Mouse (Mus musculus): Measurements from ENCODE around the gene Col8a1. TPM values are rescaled to one million over a fixed set of nuclear protein-coding genes. Genes with fewer than 3 reads are reported as not detected.

Gene Col8a1
- polyA plus RNA-seq, 1 experiment from 2014 or later: 11.6 TPM

DNA sequence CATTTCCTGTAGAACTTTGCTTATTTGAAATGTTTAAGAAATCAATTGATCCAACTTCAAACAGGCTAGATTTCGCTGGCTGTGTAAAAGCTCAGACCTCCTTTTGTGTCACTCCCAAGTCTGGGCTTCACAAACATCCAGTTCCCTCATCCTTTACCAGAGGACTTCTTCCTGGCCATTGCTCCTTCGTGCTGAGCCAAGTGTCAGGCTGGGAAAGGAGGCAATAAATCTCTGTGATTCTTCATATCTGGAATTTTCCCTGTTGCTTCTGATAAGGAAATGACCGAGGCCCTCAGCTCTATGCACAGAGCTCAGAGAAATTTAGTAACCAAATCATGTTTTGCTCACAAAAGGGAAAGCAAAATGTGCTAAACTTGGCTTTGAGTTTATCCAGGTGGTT lies 91.9 kb downstream of the Col8a1 start:
- Histone ChIP-seq H3K4me3 (replicated peaks) (no peak overlapping the region), H3K9ac (no peak overlapping the region), H3K9me3 (no peaks in the 10 kb centered on the region), H3K27ac (no peak overlapping the region), H3K27me3 (replicated peaks) (no peaks in the 10 kb centered on the region), H3K36me3 (no peaks in the 10 kb centered on the region), H3K4me1 (no peaks in the 10 kb centered on the region), H3K4me2 (no peak overlapping the region)
- 27% methylated on average over 3 of the region's 3 CpGs for WGBS
- ATAC-seq (ENCODE audit: insufficient read depth, low FRiP score, low read depth): no peak

DNA sequence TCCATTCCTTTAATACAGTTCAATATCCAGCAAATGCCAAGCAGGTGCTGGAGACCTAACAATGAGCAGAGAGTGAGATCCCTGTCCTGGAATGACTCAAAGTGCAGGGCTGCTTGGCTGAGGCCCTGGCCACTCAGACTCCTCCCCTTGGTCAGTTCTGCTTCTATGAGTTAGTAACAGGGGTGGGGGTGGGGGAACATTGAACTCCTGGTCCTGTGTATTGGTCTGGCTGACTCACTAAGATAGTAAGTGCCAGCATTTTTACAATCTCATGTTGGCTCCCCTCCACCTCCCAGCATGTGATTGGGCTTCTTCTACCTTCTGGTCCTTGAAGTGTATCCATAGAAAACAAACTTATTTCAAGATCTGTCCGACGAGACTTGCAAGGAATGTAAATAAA lies 104.6 kb downstream of the Col8a1 start:
- Histone ChIP-seq H3K9ac (no peak overlapping the region), H3K4me1 (no peaks in the 10 kb centered on the region), H3K27ac (no peak overlapping the region), H3K9me3 (no peaks in the 10 kb centered on the region), H3K36me3 (no peaks in the 10 kb centered on the region), H3K27me3 (replicated peaks) (no peaks in the 10 kb centered on the region), H3K4me3 (replicated peaks) (no peak overlapping the region), H3K4me2 (no peak overlapping the region)
- ATAC-seq (ENCODE audit: insufficient read depth, low FRiP score, low read depth): no peak
- 30% methylated on average over 2 of the region's 2 CpGs for WGBS

DNA sequence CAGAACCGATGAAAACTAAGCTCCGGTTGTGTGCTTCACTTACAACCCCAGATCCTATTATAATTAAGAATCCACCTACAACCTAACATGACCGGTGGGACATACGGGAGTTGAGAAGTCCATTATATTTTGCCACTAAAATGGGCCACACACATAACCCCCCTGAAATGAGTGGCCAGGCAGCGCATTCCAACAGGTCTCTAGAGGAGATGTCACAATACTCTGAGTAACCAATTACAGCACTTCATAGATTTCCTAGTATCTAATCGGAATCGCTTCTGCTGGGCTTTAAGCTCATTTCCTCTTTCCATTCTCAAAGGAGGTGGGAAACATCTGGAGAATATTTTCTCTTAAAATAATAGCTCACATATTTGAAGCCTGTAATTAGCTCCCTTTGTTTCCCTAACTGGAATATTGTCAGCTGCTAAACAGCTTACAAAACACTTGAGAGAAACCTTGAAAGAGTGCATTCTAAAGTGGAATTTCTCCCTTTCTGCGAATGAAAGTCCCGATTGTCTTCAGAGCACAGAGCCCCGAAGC lies 113.1 kb downstream of the Col8a1 start:
- Histone ChIP-seq H3K9ac (no peak overlapping the region), H3K4me2 (no peak overlapping the region), H3K4me3 (replicated peaks) (no peak overlapping the region), H3K9me3 (no peaks in the 10 kb centered on the region), H3K27me3 (replicated peaks) (no peaks in the 10 kb centered on the region), H3K27ac (no peak overlapping the region), H3K4me1 (no peaks in the 10 kb centered on the region), H3K36me3 (no peaks in the 10 kb centered on the region)
- no peak for ATAC-seq (ENCODE audit: insufficient read depth, low FRiP score, low read depth)
- 80% methylated on average over 10 of the region's 10 CpGs for WGBS

DNA sequence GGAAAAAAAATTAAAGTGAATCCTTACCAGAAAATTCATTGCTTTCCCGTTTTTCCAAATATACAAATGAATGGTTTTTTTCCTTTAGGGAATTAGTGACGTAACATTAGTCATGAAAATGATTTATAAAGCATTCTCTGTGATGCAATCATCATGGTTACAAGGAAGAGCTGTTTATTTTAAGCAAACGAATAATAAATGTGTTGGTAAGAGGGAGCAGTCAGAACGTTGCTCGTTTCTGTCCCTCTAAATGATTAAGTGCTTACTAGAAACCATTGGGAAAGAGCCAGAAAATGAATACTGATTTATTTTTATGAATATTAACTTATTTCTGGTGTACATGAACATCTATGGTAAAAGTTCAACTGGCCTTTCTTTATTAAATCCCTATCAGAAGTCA lies 119.8 kb downstream of the Col8a1 start:
- no peaks in the 10 kb centered on the region for H3K27me3 ChIP-seq (replicated peaks)
- H3K4me3 ChIP-seq (replicated peaks): no peak overlapping the region
- H3K9ac ChIP-seq: no peak overlapping the region
- no peaks in the 10 kb centered on the region for H3K36me3 ChIP-seq
- no peak for ATAC-seq (ENCODE audit: insufficient read depth, low FRiP score, low read depth)
- no peak overlapping the region for H3K4me2 ChIP-seq
- WGBS: 34% methylated on average over 5 of the region's 5 CpGs
- no peaks in the 10 kb centered on the region for H3K9me3 ChIP-seq
- no peaks in the 10 kb centered on the region for H3K4me1 ChIP-seq
- no peak overlapping the region for H3K27ac ChIP-seq

DNA sequence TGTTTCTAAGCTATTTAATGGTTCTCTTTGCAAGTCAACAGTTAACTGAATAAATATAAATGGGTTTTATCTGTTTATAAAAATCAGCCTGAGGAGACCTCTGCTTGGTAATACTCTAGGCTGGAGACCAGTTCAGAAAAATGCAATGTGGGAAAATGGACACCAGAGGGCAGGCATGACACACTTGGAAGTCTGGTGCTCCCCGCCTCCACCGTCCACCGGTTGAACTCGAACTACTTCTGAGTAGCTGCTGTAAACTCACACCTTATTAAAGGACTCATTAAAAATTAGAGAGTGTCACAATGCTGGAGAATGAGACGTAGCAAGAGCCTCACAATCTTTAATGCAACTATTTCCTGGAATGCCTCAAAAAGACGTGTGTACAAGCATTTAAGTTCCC lies 120.3 kb downstream of the Col8a1 start:
- no peak overlapping the region for H3K9ac ChIP-seq
- H3K9me3 ChIP-seq: no peaks in the 10 kb centered on the region
- no peak overlapping the region for H3K27ac ChIP-seq
- no peaks in the 10 kb centered on the region for H3K27me3 ChIP-seq (replicated peaks)
- H3K4me3 ChIP-seq (replicated peaks): no peak overlapping the region
- no peak overlapping the region for H3K4me2 ChIP-seq
- WGBS: 10% methylated on average over 6 of the region's 6 CpGs
- H3K36me3 ChIP-seq: no peaks in the 10 kb centered on the region
- no peak for ATAC-seq (ENCODE audit: insufficient read depth, low FRiP score, low read depth)
- no peaks in the 10 kb centered on the region for H3K4me1 ChIP-seq

DNA sequence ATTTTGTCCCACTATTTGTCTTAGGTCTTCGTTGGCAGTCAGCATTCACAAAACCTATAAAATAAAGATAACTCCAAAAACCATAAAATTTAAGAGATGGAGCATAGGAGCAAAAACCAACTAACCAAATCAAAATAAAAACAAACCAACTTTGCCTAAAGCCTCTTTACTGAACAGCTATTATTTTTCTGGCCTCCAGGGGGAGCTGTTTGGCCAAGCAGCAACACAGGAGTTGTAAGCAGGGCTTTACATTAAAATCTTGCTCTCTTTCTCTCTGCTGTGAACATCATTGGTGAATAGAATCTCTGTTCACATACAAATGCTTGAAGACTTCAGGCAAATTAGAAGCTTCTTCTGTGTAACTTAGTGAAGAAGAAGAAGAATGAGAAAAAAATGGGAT lies 142.8 kb downstream of the Col8a1 start:
- no peaks in the 10 kb centered on the region for H3K27me3 ChIP-seq (replicated peaks)
- WGBS: 3% methylated on average over 1 of the region's 1 CpGs
- no peak overlapping the region for H3K4me2 ChIP-seq
- ATAC-seq (ENCODE audit: insufficient read depth, low FRiP score, low read depth): no peak
- H3K4me3 ChIP-seq (replicated peaks): no peak overlapping the region
- peaks cover 5% of the 10 kb centered on the region for H3K4me1 ChIP-seq
- H3K9me3 ChIP-seq: no peaks in the 10 kb centered on the region
- H3K9ac ChIP-seq: no peak overlapping the region
- no peaks in the 10 kb centered on the region for H3K36me3 ChIP-seq
- no peak overlapping the region for H3K27ac ChIP-seq

DNA sequence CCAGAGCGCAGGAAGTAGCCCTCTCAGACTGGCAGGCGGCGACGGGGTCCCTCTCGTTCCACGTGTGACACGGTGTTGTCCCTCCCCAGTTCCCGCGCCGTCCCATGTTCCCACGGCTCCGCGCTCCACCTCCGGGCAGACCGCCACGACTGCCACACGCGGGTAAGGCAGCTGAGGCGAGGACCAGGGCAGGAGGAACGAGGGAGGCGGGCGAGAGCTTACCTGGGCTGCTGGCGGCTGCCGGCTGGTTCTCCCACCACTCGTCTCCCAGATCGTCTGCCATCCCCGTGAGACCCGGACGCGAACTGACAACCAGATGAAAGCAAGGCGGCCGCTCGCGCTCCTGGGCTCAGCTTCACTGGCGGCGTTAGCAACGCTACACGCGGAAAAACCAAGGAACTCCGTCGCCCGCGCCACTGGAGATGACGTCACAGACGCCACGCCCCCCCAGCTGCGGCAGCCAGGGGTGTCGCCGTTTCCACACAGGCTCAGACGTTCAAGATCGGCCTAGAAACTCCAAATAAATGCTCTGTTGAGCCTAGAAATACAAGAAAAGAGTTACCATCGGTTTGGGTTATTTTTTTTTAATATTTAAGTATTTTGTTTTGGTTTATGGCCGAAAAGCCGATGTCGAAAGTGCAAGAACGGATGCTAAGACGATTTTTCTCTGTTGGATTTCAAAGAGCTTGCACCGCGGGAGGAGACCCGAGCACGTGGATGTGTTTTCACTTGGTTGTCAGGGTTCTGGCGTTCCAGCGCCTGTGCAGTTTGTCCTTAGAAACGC lies 147.9 kb downstream of the Col8a1 start, which contains the start of gene Cmss1:
Cmss1 (minus strand) TSS at position 421 of the 784 bp plus-strand sequence.
- under 1% methylated on average over 64 of the region's 64 CpGs for WGBS
- no peaks in the 10 kb centered on the region for H3K36me3 ChIP-seq
- peak within 1 kb of the TSS; percentile 97 for H3K4me3 ChIP-seq (replicated peaks)
- peak within 1 kb of the TSS; percentile 73; the same call in 1 of the 2 replicates for H3K27ac ChIP-seq
- H3K27me3 ChIP-seq (replicated peaks): no peaks in the 10 kb centered on the region
- peak within 1 kb of the TSS; percentile 69 for H3K9ac ChIP-seq
- ATAC-seq (ENCODE audit: insufficient read depth, low FRiP score, low read depth): peak; percentile 85
- peaks cover 5% of the 10 kb centered on the region for H3K4me1 ChIP-seq
- H3K9me3 ChIP-seq: no peaks in the 10 kb centered on the region
- H3K4me2 ChIP-seq: peak within 1 kb of the TSS; percentile 70

DNA sequence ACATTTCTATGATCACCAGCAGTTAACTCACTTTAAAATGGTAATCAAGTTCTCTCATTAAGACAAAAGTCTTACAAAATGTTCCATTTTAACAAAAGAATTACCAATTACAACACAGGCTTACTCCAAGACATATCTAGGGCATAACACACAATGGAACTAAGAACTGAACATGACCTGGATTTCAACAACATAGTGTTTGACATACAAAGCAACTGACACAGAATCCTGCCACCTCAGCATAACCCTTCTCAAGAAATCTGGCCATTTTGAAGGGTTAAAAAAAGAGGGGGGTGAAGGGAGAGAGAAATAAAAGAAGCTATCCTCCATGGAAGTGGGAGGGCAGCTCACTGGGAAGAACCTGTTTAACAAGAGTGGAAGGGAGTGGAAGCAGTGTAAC lies 153.5 kb downstream of the Col8a1 start:
- H3K27ac ChIP-seq: no peak overlapping the region
- no peak overlapping the region for H3K4me3 ChIP-seq (replicated peaks)
- no peaks in the 10 kb centered on the region for H3K9me3 ChIP-seq
- no peak for ATAC-seq (ENCODE audit: insufficient read depth, low FRiP score, low read depth)
- no peaks in the 10 kb centered on the region for H3K4me1 ChIP-seq
- no peaks in the 10 kb centered on the region for H3K27me3 ChIP-seq (replicated peaks)
- no peak overlapping the region for H3K9ac ChIP-seq
- H3K36me3 ChIP-seq: no peaks in the 10 kb centered on the region
- no peak overlapping the region for H3K4me2 ChIP-seq

DNA sequence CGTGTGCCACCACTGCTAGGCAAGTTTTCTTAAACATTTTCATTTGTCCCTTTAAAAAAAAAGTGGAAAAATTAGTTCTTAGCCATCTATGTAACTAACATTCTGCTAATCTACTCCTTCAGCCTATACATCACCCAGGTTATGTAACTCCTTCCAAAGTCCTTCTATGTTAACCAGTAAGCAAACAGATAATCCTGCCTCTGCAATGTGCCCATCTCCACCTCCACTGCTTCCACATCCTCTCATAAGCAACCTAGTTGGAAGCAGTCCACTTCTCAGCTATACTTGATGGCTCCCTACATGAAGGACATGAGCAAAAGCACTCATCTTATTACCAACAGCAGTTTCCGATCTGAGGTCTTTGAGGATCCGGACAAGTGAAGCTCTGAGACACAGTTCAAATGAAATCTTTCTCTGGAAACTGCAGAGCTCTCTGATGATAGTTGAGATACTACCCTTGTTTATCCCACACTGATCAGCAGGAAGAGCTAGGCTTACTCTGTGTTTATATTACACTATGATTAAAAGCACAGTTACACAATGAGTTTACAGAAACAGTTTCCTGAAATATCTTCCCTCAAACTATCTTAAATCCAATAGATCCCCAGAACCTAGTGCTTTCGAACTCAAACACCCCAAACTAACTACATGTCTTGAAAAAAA lies 157.1 kb downstream of the Col8a1 start:
- H3K4me3 ChIP-seq (replicated peaks): no peak overlapping the region
- WGBS: 65% methylated on average over 4 of the region's 4 CpGs
- no peak for ATAC-seq (ENCODE audit: insufficient read depth, low FRiP score, low read depth)

DNA sequence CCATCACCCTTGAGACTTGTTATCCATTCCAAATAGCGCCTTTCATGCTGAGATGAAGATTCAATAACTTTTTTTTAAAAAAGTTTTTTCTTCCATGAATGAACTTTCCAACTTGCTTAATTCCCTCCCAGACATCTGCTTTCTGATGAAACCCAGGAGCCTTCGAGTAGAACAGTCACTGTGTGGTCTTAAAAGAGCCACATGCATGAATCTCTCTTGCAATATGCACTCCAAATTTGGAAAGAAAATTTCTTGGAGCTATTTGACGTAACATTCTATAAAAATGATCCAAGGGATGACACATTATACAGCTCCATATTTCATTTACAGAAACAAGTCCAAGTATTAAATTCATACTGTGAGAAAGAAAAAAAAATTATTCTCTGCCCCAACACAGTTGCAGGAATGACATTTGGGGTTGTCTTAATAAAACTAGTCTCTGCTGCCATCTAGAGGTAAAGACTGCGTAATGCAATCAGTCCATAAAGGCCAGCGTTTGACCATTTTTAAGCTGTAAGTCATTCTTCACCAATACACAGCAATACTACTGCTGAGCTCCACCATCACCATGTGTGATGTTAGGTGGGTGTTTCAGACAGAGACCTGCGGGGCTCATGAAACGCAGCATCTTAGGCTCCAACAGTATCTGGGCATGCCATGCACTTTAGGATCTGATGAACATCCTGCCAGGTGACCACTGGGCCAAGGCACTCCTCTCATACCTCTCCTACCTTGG lies 160.9 kb downstream of the Col8a1 start:
- WGBS: 30% methylated on average over 7 of the region's 7 CpGs
- Histone ChIP-seq H3K4me1 (no peaks in the 10 kb centered on the region), H3K4me2 (no peak overlapping the region), H3K4me3 (replicated peaks) (no peak overlapping the region), H3K36me3 (no peaks in the 10 kb centered on the region), H3K9ac (no peak overlapping the region), H3K27me3 (replicated peaks) (no peaks in the 10 kb centered on the region), H3K27ac (no peak overlapping the region), H3K9me3 (no peaks in the 10 kb centered on the region)
- no peak for ATAC-seq (ENCODE audit: insufficient read depth, low FRiP score, low read depth)

More for the DNA sequence above, 157.1 kb downstream of the Col8a1 start:
- no peaks in the 10 kb centered on the region for H3K9me3 ChIP-seq
- no peaks in the 10 kb centered on the region for H3K27me3 ChIP-seq (replicated peaks)
- no peaks in the 10 kb centered on the region for H3K4me1 ChIP-seq
- H3K27ac ChIP-seq: no peak overlapping the region
- no peak overlapping the region for H3K9ac ChIP-seq
- H3K36me3 ChIP-seq: no peaks in the 10 kb centered on the region
- H3K4me2 ChIP-seq: no peak overlapping the region

DNA sequence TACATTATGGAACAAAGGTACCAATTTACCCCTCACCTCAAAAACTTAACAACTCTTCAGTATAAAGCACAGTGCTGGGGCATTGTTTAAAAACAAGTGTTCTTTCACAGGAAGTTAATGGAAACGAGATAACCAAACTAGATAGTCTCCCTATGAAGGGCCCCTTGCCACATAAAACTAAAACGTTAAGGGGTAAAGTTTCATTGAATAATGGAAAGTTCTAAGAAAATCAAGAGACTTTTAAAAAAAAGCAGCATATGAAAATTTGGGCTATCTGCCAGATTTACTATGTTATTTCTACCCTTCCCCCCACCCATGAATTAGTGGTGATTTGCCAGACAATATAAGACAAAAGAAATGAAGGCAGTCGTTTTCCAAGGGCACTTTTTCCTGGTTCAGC lies 169.3 kb downstream of the Col8a1 start:
- no peak for ATAC-seq (ENCODE audit: insufficient read depth, low FRiP score, low read depth)
- no peak overlapping the region for H3K9ac ChIP-seq
- H3K4me2 ChIP-seq: no peak overlapping the region
- no peaks in the 10 kb centered on the region for H3K27me3 ChIP-seq (replicated peaks)
- no peak overlapping the region for H3K4me3 ChIP-seq (replicated peaks)
- 29% methylated on average over 3 of the region's 3 CpGs for WGBS
- no peaks in the 10 kb centered on the region for H3K4me1 ChIP-seq
- H3K27ac ChIP-seq: no peak overlapping the region
- no peaks in the 10 kb centered on the region for H3K9me3 ChIP-seq
- no peaks in the 10 kb centered on the region for H3K36me3 ChIP-seq

DNA sequence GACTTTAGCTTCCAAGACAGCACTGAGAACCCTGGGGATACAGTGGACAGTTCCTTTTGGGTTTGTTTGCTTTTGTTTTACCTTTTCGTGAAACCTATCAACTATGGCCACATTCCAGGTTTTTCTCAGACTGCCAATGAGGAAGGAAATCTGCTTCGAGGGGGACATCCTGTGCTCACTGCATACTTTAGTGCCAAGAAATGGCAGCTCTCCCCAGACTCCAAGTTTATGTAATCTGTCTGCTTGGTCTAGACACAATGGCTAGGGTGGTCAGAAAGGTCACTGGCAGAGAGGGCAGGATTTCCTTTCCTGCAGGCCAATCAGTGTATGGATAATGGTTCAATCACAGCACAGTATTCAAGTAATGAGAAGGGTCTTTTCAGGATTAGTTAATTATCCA lies 172.5 kb downstream of the Col8a1 start:
- H3K4me1 ChIP-seq: no peaks in the 10 kb centered on the region
- H3K4me3 ChIP-seq (replicated peaks): no peak overlapping the region
- 59% methylated on average over 2 of the region's 2 CpGs for WGBS
- ATAC-seq (ENCODE audit: insufficient read depth, low FRiP score, low read depth): no peak
- H3K27ac ChIP-seq: 0 out of 2 replicates have a peak overlapping the region, but pooled peaks have one; percentile 42
- no peaks in the 10 kb centered on the region for H3K36me3 ChIP-seq
- no peak overlapping the region for H3K4me2 ChIP-seq
- H3K9ac ChIP-seq: no peak overlapping the region
- no peaks in the 10 kb centered on the region for H3K9me3 ChIP-seq
- no peaks in the 10 kb centered on the region for H3K27me3 ChIP-seq (replicated peaks)

All from stomach, embryonic 15.5 days (tissue).